Mouse (Mus musculus) E14TG2a.4 (cell line): ENCODE data around the gene Aldh5a1.

Experiments used
- CTCF ChIP-seq: conservative IDR thresholded peaks from 2 replicates; pipeline ENCODE4 v1.5.1; 2014; ENCODE audit warnings: low read length
- POU5F1 ChIP-seq: IDR thresholded peaks from 2 replicates; pipeline ENCODE4 v1.6.1; 2014; ENCODE audit warnings: low read length, borderline replicate concordance

GRCm38 (mm10) chr13:24905422-24905821, 32.0 kb downstream of the Aldh5a1 start:
- TF ChIP-seq CTCF: no peak
- no peak for TF ChIP-seq POU5F1
